Mouse (Mus musculus) embryonic fibroblast, embryonic 13.5 days (primary cell): ENCODE measurements around the gene Olfr750.

Source experiments
- CTCF ChIP-seq: IDR thresholded peaks from 2 replicates; pipeline ENCODE4 v1.5.1; 2011; ENCODE audit warnings: mild to moderate bottlenecking, control low read depth, low read length, moderate library complexity, borderline replicate concordance; ENCODE audit not compliant: insufficient read depth
- POLR2A ChIP-seq: IDR thresholded peaks from 2 replicates; pipeline ENCODE4 v1.6.1; 2011; ENCODE audit warnings: low read depth, mild to moderate bottlenecking, control low read depth, low read length, moderate library complexity

DNA sequence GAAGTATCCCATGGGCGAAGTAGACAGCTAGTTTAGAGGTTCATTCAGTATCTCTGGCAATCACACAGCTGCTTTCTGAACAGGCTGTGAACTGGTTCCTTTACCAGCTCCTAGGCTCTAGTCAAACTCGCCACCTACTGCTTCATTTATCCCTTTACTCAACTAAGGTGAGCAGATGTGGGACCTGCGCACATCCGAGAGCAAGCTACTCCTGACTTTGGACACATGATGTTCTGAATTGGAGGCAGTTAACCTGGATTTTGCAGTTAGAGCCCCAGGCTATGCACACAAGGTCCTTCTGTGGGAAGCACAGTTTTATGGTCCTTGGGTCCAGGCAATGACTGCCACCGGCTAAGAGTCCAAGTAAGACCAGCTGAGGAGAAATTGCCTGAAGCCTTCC lies 13.5 kb downstream of the Olfr750 start:
- no peak for TF ChIP-seq POLR2A
- TF ChIP-seq CTCF = no peak
